Mouse (Mus musculus): ENCODE data around the gene Nfkb1. TPM values are rescaled to one million over a fixed set of nuclear protein-coding genes. Genes with fewer than 3 reads are reported as not detected.

The Nfkb1 gene
- polyA plus RNA-seq, 1 experiment: 0.07 TPM

DNA sequence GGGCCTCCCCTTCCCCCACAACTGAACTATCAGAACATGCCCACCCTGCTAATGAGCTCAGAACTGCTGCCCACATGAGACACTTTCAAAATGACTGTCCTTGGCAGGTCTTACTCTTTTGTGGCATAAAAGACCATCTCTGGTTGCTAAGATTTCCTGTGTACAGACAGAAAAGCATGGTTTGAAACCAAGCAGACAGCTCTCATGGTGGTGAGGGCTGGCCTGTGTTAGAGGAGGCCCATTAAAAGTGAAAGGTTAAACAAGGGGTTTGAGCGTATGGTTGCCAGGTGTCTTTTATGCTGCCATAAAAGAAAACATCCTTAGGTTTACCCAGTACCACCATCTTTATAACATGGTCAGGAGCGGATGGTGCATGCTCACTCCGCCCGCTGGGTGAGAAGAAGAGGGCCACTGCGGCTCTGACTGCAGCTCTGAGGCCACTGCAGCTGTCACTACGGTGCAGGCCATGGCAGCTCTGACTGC is 25.5 kb downstream of the Nfkb1 start:
- Histone ChIP-seq H3K27me3 (ENCODE audit: control insufficient read depth) (no peaks in the 10 kb centered on the region), H3K4me3 (replicated peaks) (no peak overlapping the region), H3K36me3 (ENCODE audit: control insufficient read depth) (no peaks in the 10 kb centered on the region; the same call in 1 of the 2 replicates), H3K4me1 (ENCODE audit: control insufficient read depth) (no peaks in the 10 kb centered on the region), H3K9me3 (ENCODE audit: control insufficient read depth, low read length) (no peaks in the 10 kb centered on the region)
- no peak for TF ChIP-seq TAL1 (IDR thresholded peaks at IDR 0.05; ENCODE audit: low read length)
- no peak for TF ChIP-seq GATA1 (IDR thresholded peaks at IDR 0.05; ENCODE audit: low read length)

GRCm38 (mm10) chr3:135662139-135662864 is 29.0 kb downstream of the Nfkb1 start:
- Histone ChIP-seq H3K4me3 (replicated peaks) (no peak overlapping the region), H3K9me3 (ENCODE audit: control insufficient read depth, low read length) (no peaks in the 10 kb centered on the region), H3K4me1 (ENCODE audit: control insufficient read depth) (no peaks in the 10 kb centered on the region), H3K27me3 (ENCODE audit: control insufficient read depth) (no peaks in the 10 kb centered on the region), H3K36me3 (ENCODE audit: control insufficient read depth) (no peaks in the 10 kb centered on the region; the same call in 1 of the 2 replicates)
- TF ChIP-seq GATA1 (IDR thresholded peaks at IDR 0.05; ENCODE audit: low read length) (no peak), TAL1 (IDR thresholded peaks at IDR 0.05; ENCODE audit: low read length) (no peak)

DNA sequence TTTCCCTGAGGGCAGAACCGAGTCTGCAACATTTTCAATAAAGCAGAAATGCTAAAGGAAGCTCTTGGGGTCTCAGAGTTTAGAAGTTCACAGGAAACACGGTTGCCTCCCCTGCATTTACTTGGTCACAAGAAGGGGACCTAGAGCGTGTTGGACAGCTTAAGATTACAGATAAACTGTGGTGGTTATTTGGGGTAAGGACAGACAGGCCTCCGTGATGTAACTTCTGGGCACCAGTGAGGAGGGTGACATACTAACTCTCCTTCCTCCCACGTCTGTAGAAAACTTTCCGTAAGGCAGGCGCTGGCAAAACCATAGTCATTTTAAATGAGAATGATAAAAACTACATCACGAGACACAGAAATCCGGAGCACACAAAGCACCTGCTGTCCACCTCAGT is 29.6 kb downstream of the Nfkb1 start:
- H3K4me1 ChIP-seq (ENCODE audit: control insufficient read depth): no peaks in the 10 kb centered on the region
- H3K9me3 ChIP-seq (ENCODE audit: control insufficient read depth, low read length): no peaks in the 10 kb centered on the region
- TF ChIP-seq GATA1 (IDR thresholded peaks at IDR 0.05; ENCODE audit: low read length) (no peak), TAL1 (IDR thresholded peaks at IDR 0.05; ENCODE audit: low read length) (no peak)
- no peak overlapping the region for H3K4me3 ChIP-seq (replicated peaks)
- no peaks in the 10 kb centered on the region; the same call in 1 of the 2 replicates for H3K36me3 ChIP-seq (ENCODE audit: control insufficient read depth)
- H3K27me3 ChIP-seq (ENCODE audit: control insufficient read depth): no peaks in the 10 kb centered on the region

GRCm38 (mm10) chr3:135658540-135659097 is 32.7 kb downstream of the Nfkb1 start:
- Histone ChIP-seq H3K4me1 (ENCODE audit: control insufficient read depth) (no peaks in the 10 kb centered on the region), H3K27me3 (ENCODE audit: control insufficient read depth) (no peaks in the 10 kb centered on the region), H3K4me3 (replicated peaks) (no peak overlapping the region), H3K9me3 (ENCODE audit: control insufficient read depth, low read length) (no peaks in the 10 kb centered on the region), H3K36me3 (ENCODE audit: control insufficient read depth) (no peaks in the 10 kb centered on the region; the same call in 1 of the 2 replicates)
- TF ChIP-seq TAL1 (IDR thresholded peaks at IDR 0.05; ENCODE audit: low read length): no peak
- TF ChIP-seq GATA1 (IDR thresholded peaks at IDR 0.05; ENCODE audit: low read length): no peak

GRCm38 (mm10) chr3:135656156-135656555 is 35.2 kb downstream of the Nfkb1 start:
- H3K4me1 ChIP-seq (ENCODE audit: control insufficient read depth): no peaks in the 10 kb centered on the region
- H3K36me3 ChIP-seq (ENCODE audit: control insufficient read depth): no peaks in the 10 kb centered on the region
- TF ChIP-seq GATA1 (IDR thresholded peaks at IDR 0.05; ENCODE audit: low read length) (no peak), TAL1 (IDR thresholded peaks at IDR 0.05; ENCODE audit: low read length) (no peak)
- H3K4me3 ChIP-seq (replicated peaks): no peak overlapping the region
- H3K9me3 ChIP-seq (ENCODE audit: control insufficient read depth, low read length): no peaks in the 10 kb centered on the region
- no peaks in the 10 kb centered on the region for H3K27me3 ChIP-seq (ENCODE audit: control insufficient read depth)

GRCm38 (mm10) chr3:135650773-135651555 is 40.4 kb downstream of the Nfkb1 start:
- Histone ChIP-seq H3K36me3 (ENCODE audit: control insufficient read depth) (no peaks in the 10 kb centered on the region), H3K4me1 (ENCODE audit: control insufficient read depth) (no peaks in the 10 kb centered on the region), H3K4me3 (replicated peaks) (no peak overlapping the region), H3K27me3 (ENCODE audit: control insufficient read depth) (no peaks in the 10 kb centered on the region), H3K9me3 (ENCODE audit: control insufficient read depth, low read length) (no peaks in the 10 kb centered on the region)
- TF ChIP-seq TAL1 (IDR thresholded peaks at IDR 0.05; ENCODE audit: low read length): no peak
- TF ChIP-seq GATA1 (IDR thresholded peaks at IDR 0.05; ENCODE audit: low read length): no peak

DNA sequence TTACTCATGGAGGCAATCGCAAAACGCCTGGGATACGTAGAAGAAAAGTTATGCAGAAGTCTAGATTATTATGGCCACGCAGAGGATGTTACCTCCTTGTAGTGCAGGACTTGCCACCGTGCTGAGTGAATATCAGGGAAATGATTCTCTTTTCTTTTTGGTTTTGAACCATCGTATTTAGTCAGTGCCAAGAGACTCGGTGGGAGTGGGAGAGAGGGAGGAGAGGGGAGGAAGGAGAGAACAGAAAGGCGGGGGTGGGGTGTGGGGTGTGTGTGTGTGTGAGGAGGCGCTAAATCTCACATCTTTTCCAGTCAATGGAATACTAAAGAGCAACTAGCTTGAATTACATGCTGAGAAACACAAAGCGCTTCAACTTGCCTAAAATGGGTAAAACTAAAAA is 41.5 kb downstream of the Nfkb1 start:
- Histone ChIP-seq H3K4me3 (replicated peaks) (no peak overlapping the region), H3K27me3 (ENCODE audit: control insufficient read depth) (no peaks in the 10 kb centered on the region), H3K9me3 (ENCODE audit: control insufficient read depth, low read length) (no peaks in the 10 kb centered on the region), H3K4me1 (ENCODE audit: control insufficient read depth) (no peaks in the 10 kb centered on the region), H3K36me3 (ENCODE audit: control insufficient read depth) (no peaks in the 10 kb centered on the region)
- TF ChIP-seq GATA1 (IDR thresholded peaks at IDR 0.05; ENCODE audit: low read length) (no peak), TAL1 (IDR thresholded peaks at IDR 0.05; ENCODE audit: low read length) (no peak)

DNA sequence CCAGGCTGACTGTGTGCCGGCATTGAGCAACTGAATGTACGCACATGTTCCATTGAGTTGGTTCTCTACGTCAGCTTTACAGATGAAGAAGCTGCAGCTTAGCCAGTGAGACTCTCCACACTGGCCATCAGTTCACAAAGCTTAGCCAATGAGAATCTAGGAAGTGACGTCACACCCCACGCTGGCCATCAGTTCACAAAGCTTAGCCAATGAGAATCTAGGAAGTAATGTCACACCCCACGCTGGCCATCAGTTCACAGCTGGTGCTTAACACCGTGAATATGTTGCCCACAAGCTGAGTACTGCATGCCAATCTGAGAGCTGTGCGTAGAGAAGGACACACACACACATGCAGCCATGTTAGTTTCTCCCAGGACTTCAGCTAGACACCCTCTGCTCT is 42.8 kb downstream of the Nfkb1 start:
- Histone ChIP-seq H3K9me3 (ENCODE audit: control insufficient read depth, low read length) (no peaks in the 10 kb centered on the region), H3K27me3 (ENCODE audit: control insufficient read depth) (no peaks in the 10 kb centered on the region), H3K36me3 (ENCODE audit: control insufficient read depth) (no peaks in the 10 kb centered on the region), H3K4me3 (replicated peaks) (no peak overlapping the region), H3K4me1 (ENCODE audit: control insufficient read depth) (no peaks in the 10 kb centered on the region)
- TF ChIP-seq TAL1 (IDR thresholded peaks at IDR 0.05; ENCODE audit: low read length): no peak
- no peak for TF ChIP-seq GATA1 (IDR thresholded peaks at IDR 0.05; ENCODE audit: low read length)

- H3K4me1 ChIP-seq (ENCODE audit: control insufficient read depth): peaks cover 4% of the 10 kb centered on the region
- H3K36me3 ChIP-seq (ENCODE audit: control insufficient read depth): no peaks in the 10 kb centered on the region
- no peak for TF ChIP-seq GATA1 (IDR thresholded peaks at IDR 0.05; ENCODE audit: low read length)
- H3K27me3 ChIP-seq (ENCODE audit: control insufficient read depth): no peaks in the 10 kb centered on the region
- H3K9me3 ChIP-seq (ENCODE audit: control insufficient read depth, low read length): no peaks in the 10 kb centered on the region
- H3K4me3 ChIP-seq (replicated peaks): no peak overlapping the region
Observed at GRCm38 (mm10) chr3:135646622-135647021, 44.7 kb downstream of the Nfkb1 start.
